Mouse (Mus musculus): Measurements from ENCODE around the gene Golm1.

DNA sequence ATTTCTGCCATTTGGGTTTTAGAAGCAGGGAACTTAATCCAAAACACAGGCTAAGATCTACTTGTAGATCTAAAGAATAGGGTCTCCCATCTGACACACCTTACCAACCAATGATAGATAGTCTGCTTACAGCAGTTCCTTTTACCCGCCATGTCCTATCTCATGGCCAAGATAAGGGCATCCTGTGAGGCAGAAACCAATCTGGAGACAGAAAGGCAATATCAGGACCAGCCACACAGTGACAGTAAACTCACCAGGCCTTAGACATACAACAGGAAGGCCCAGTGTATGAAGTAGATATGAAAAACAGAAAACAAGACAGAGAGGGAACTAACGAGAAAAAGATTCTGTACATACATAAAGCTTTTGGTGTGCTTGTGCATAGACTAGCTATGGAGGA lies 32.8 kb downstream of the Golm1 start:
- TF ChIP-seq CTCF (IDR thresholded peaks at IDR 0.05; ENCODE audit: low read depth, low read length): no peak
- no peak for TF ChIP-seq POLR2A (IDR thresholded peaks at IDR 0.05; ENCODE audit: insufficient read depth, low read length)
- no peak for TF ChIP-seq EP300 (IDR thresholded peaks at IDR 0.05; ENCODE audit: insufficient read depth, low read depth, low read length)

Measured in ES-Bruce4 (cell line).